Mouse (Mus musculus): ENCODE results near the gene Gm11168.
A peak's percentile ranks its signal among the peaks of the same experiment; 100 is the strongest.
"Not testable (repeated sequence)": the region's sequence is repeated elsewhere in the genome, so short reads cannot be mapped to it uniquely, and the experiment has no call there.

Gene Gm11168

DNA sequence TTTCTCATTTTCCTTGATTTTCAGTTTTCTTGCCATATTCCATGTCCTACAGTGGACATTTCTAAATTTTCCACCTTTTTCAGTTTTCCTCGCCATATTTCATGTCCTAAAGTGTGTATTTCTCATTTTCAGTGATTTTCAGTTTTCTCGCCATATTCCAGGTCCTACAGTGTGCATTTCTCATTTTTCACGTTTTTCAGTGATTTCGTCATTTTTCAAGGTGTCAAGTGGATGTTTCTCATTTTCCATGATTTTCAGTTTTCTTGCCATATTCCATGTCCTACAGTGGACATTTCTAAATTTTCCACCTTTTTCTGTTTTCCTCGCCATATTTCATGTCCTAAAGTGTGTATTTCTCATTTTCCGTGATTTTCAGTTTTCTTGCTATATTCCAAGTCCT lies 22.5 kb downstream of the Gm11168 start:
- not testable (repeated sequence) for DNase-seq (ENCODE audit: low read depth)

DNA sequence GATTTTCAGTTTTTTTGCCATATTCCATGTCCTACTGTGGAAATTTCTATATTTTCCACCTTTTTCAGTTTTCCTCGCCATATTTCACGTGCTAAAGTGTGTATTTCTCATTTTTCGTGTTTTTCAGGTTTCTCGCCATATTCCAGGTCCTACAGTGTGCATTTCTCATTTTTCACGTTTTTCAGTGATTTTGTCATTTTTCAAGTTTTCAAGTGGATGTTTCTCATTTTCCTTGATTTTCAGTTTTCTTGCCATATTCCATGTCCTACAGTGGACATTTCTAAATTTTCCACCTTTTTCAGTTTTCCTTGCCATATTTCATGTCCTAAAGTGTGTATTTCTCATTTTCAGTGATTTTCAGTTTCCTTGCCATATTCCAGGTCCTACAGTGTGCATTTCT lies 23.0 kb downstream of the Gm11168 start:
- not testable (repeated sequence) for DNase-seq (ENCODE audit: low read depth)

DNA sequence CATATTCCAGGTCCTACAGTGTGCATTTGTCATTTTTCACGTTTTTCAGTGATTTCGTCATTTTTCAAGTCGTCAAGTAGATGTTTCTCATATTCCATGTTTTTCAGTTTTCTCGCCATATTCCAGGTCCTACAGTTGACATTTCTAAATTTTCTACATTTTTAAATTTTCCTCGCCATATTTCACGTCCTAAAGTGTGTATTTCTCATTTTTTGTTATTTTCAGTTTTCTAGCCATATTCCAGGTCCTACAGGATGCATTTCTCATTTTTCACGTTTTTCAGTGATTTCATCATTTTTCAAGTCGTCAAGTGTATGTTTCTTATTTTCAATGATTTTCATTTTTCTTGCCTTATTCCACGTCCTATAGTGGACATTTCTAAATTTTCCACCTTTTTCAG lies 23.6 kb downstream of the Gm11168 start:
- not testable (repeated sequence) for DNase-seq (ENCODE audit: low read depth)

DNA sequence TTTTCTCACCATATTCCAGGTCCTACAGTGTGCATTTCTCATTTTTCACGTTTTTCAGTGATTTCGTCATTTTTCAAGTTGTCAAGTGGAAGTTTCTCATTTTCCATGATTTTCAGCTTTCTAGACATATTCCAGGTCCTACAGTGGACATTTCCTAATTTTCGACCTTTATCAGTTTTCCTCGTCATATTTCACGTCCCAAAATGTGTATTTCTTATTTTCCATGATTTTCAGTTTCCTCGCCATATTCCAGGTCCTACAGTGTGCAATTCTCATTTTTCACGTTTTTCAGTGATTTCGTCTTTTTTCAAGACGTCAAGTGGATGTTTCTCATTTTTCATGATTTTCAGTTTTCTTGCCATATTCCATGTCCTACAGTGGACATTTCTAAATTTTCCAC lies 24.1 kb downstream of the Gm11168 start:
- DNase-seq (ENCODE audit: low read depth), result peak; percentile 35

DNA sequence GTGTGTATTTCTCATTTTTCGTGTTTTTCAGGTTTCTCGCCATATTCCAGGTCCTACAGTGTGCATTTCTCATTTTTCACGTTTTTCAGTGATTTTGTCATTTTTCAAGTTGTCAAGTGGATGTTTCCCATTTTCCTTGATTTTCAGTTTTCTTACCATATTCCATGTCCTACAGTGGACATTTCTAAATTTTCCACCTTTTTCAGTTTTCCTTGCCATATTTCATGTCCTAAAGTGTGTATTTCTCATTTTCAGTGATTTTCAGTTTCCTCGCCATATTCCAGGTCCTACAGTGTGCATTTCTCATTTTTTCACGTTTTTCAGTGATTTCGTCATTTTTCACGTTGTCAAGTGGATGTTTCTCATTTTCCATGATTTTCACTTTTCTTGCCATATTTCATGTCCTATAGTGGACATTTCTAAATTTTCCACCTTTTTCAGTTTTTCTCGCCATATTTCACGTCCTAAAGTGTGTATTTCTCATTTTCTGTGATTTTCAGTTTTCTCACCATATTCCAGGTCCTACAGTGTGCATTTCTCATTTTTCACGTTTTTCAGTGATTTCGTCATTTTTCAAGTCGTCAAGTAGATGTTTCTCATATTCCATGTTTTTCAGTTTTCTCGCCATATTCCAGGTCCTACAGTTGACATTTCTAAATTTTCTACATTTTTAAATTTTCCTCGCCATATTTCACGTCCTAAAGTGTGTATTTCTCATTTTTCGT lies 26.3 kb downstream of the Gm11168 start:
- DNase-seq (ENCODE audit: low read depth), result not testable (repeated sequence)

DNA sequence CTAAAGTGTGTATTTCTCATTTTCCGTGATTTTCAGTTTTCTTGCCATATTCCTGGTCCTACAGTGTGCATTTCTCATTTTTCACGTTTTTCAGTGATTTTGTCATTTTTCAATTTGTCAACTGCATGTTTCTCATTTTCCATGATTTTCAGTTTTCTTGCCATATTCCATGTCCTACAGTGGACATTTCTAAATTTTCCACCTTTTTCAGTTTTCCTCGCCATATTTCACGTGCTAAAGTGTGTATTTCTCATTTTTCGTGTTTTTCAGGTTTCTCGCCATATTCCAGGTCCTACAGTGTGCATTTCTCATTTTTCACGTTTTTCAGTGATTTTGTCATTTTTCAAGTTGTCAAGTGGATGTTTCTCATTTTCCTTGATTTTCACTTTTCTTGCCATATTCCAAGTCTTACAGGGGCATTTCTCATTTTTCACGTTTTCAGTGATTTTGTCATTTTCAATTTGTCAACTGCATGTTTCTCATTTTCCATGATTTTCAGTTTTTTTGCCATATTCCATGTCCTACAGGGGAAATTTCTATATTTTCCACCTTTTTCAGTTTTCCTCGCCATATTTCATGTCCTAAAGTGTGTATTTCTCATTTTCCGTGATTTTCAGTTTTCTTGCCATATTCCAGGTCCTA lies 27.7 kb downstream of the Gm11168 start:
- DNase-seq (ENCODE audit: low read depth), result peak; percentile 87

DNA sequence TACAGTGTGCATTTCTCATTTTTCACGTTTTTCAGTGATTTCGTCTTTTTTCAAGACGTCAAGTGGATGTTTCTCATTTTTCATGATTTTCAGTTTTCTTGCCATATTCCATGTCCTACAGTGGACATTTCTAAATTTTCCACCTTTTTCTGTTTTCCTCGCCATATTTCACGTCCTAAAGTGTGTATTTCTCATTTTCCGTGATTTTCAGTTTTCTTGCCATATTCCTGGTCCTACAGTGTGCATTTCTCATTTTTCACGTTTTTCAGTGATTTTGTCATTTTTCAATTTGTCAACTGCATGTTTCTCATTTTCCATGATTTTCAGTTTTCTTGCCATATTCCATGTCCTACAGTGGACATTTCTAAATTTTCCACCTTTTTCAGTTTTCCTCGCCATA lies 31.2 kb downstream of the Gm11168 start, which contains the start of gene Gm17535:
TSS of gene Gm17535 (plus strand) at position 301 of the 400 bp plus-strand sequence.
- not testable (repeated sequence) for DNase-seq (ENCODE audit: low read depth)

DNA sequence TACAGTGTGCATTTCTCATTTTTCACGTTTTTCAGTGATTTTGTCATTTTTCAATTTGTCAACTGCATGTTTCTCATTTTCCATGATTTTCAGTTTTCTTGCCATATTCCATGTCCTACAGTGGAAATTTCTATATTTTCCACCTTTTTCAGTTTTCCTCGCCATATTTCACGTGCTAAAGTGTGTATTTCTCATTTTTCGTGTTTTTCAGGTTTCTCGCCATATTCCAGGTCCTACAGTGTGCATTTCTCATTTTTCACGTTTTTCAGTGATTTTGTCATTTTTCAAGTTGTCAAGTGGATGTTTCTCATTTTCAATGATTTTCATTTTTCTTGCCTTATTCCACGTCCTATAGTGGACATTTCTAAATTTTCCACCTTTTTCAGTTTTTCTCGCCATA lies 33.4 kb downstream of the Gm11168 start, which contains the start of gene Gm10715:
TSS of gene Gm10715 (plus strand) at position 301 of the 400 bp plus-strand sequence.
- not testable (repeated sequence) for DNase-seq (ENCODE audit: low read depth)

DNA sequence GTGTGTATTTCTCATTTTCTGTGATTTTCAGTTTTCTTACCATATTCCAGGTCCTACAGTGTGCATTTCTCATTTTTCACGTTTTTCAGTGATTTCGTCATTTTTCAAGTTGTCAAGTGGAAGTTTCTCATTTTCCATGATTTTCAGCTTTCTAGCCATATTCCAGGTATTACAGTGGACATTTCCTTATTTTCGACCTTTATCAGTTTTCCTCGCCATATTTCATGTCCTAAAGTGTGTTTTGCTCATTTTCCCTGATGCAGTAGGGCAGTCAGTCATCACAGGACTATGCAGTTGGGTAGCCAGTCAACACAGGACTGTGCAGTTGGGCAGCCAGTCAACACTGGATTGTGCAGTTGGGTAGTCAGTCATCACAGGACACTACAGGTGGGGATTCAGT lies 35.0 kb downstream of the Gm11168 start:
- peak; percentile 3 for DNase-seq (ENCODE audit: low read depth)
